Mouse (Mus musculus) heart, embryonic 13.5 days (tissue): ENCODE data around the gene 4930415O20Rik. TPM values are rescaled to one million over a fixed set of nuclear protein-coding genes. Genes with fewer than 3 reads are reported as not detected.

Source experiments
- ATAC-seq: fragments of 200-750 bp; cut with Nextera tagmentation; 2 replicates; pipeline ENCODE4 v1.8.0; 2017; ENCODE audit warnings: moderate TSS enrichment; ENCODE audit not compliant: insufficient number of reproducible peaks, low FRiP score, low TSS enrichment; ENCODE audit errors: extremely low read depth
- H3K27ac ChIP-seq: fragments of 300-500 bp; sonication (generic); replicated peaks from 2 replicates; pipeline ENCODE4 v1.5.1; 2015; ENCODE audit warnings: moderate library complexity, mild to moderate bottlenecking, inconsistent platforms
- H3K27me3 ChIP-seq: fragments of 300-500 bp; sonication (generic); replicated peaks from 2 replicates; pipeline ENCODE4 v1.6.1; 2015; ENCODE audit warnings: mild to moderate bottlenecking, inconsistent platforms
- H3K36me3 ChIP-seq: fragments of 300-500 bp; sonication (generic); 2 replicates; pipeline ENCODE4 v1.6.1; 2015; ENCODE audit warnings: mild to moderate bottlenecking, inconsistent platforms
- H3K4me1 ChIP-seq: fragments of 300-500 bp; sonication (generic); 2 replicates; pipeline ENCODE4 v1.6.1; 2015; ENCODE audit warnings: inconsistent platforms
- H3K4me2 ChIP-seq: fragments of 300-500 bp; sonication (generic); 2 replicates; pipeline ENCODE4 v1.6.1; 2015; ENCODE audit warnings: inconsistent platforms, mild to moderate bottlenecking, moderate library complexity
- H3K4me3 ChIP-seq: fragments of 300-500 bp; sonication (generic); 2 replicates; pipeline ENCODE4 v1.5.1; 2015; ENCODE audit warnings: moderate library complexity, mild to moderate bottlenecking, inconsistent platforms
- H3K9ac ChIP-seq: fragments of 300-500 bp; sonication (generic); 2 replicates; pipeline ENCODE4 v1.6.1; 2015; ENCODE audit warnings: inconsistent platforms, mild to moderate bottlenecking, moderate library complexity
- H3K9me3 ChIP-seq: fragments of 300-500 bp; sonication (generic); 2 replicates; pipeline ENCODE4 v1.6.1; 2016; ENCODE audit warnings: inconsistent platforms
- WGBS: fragments of 180-500 bp; shearing (Covaris S2); methylation state at CpG from one replicate; pipeline ENCODE4 v1.1.7; 2015; ENCODE audit warnings: mixed read lengths; 5-methylcytosine and 5-hydroxymethylcytosine counted together
- polyA plus RNA-seq: library from polyadenylated mRNA; unstranded; fragments of >200 nt; fragmentation: Nextera tagmentation; extraction: Ambion mirVana; gene quantifications from 2 replicates; pipeline ENCODE4 v1.2.1, GENCODE M21; 2015

The 4930415O20Rik gene
- polyA plus RNA-seq, 1 experiment from 2014 or later = 0.48 TPM

DNA sequence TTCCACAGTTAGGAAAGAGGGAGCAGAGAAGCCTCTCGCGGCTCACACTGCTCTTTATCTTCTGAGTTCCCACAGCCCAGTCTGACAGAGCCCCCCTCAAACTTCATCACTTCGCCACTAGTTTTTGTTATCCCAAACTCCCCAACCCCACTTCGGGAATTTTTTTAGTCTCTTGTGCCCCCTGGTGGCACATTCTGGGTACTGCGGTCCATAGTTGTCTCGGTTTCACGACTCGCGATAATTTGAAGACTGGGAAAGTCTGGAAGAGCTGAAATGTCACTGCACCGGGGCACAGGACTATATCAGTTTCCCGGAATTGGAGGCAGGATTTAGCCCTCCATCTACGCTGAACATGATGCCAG lies 46.4 kb downstream of the 4930415O20Rik start:
- H3K27me3 ChIP-seq = peaks cover 12% of the 10 kb centered on the region; the same call in 1 of the 2 replicates
- H3K9ac ChIP-seq = peak overlapping the region; percentile 73
- no peaks in the 10 kb centered on the region for H3K36me3 ChIP-seq
- H3K9me3 ChIP-seq = no peaks in the 10 kb centered on the region
- H3K4me2 ChIP-seq = peak overlapping the region; percentile 57
- under 1% methylated on average over 12 of the region's 12 CpGs for WGBS
- H3K4me1 ChIP-seq = peaks cover 34% of the 10 kb centered on the region
- 0 out of 2 replicates have a peak overlapping the region, but pooled peaks have one; percentile 78 for H3K27ac ChIP-seq
- ATAC-seq = no peak
- H3K4me3 ChIP-seq = peak overlapping the region; percentile 26; the same call in 1 of the 2 replicates

DNA sequence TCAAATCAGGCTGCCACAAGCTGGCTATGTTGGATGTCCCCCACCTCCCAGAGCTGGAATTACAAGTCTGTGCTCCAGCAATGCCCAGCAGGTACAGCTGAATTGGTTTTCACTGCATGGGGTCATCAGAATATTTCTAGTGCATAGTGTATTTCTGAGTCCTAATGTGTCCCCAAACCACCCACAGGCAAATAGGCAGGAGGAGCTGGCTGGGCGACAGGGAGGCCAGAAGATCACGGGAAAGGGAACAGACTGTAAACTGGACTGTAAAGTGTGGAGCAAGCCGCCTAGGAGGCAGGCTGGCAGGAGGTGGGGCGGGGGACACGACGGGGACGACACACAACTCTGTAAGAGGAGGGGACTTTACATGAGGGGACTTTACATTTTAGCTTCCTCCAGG lies 51.4 kb downstream of the 4930415O20Rik start:
- no peak overlapping the region for H3K27ac ChIP-seq
- 0 out of 2 replicates have a peak, but pooled peaks cover 4% of the 10 kb centered on the region for H3K9me3 ChIP-seq
- no peak overlapping the region for H3K4me3 ChIP-seq
- peaks cover 15% of the 10 kb centered on the region for H3K4me1 ChIP-seq
- H3K4me2 ChIP-seq = no peak overlapping the region
- H3K27me3 ChIP-seq = peaks cover 22% of the 10 kb centered on the region
- 10% methylated on average over 7 of the region's 7 CpGs for WGBS
- ATAC-seq = no peak
- H3K9ac ChIP-seq = no peak overlapping the region
- no peaks in the 10 kb centered on the region for H3K36me3 ChIP-seq

DNA sequence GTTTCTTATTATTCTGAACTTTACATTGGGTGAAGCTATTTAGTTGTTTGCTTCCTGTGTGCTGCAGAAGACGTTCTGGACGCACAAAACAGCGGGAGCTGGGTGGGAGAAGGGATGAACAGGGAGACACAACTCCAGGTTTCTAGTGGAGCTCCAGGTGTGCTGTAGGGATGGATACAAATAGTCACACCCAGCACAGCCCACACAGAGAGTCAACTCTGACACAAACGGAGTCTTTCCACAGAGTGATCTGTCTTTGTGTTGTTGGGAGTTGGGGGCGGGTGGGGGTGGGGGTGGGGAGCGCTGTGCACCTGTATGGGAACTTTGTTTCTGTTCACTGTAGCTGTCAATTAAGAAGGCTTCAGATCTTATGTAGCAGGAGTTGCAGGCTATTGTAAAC lies 51.9 kb downstream of the 4930415O20Rik start:
- Histone ChIP-seq H3K27ac (no peak overlapping the region), H3K9ac (no peak overlapping the region), H3K4me2 (no peak overlapping the region), H3K9me3 (0 out of 2 replicates have a peak, but pooled peaks cover 4% of the 10 kb centered on the region), H3K27me3 (peaks cover 26% of the 10 kb centered on the region), H3K4me3 (no peak overlapping the region), H3K36me3 (no peaks in the 10 kb centered on the region), H3K4me1 (peaks cover 12% of the 10 kb centered on the region)
- no peak for ATAC-seq
- WGBS = 33% methylated on average over 6 of the region's 6 CpGs

- Histone ChIP-seq H3K4me3 (no peak overlapping the region), H3K9me3 (0 out of 2 replicates have a peak, but pooled peaks cover 4% of the 10 kb centered on the region), H3K27ac (no peak overlapping the region), H3K4me2 (no peak overlapping the region), H3K4me1 (peaks cover 15% of the 10 kb centered on the region), H3K27me3 (peaks cover 33% of the 10 kb centered on the region), H3K9ac (no peak overlapping the region), H3K36me3 (no peaks in the 10 kb centered on the region)
- ATAC-seq = no peak
- WGBS = 40% methylated on average over 5 of the region's 5 CpGs
Observed at GRCm38 (mm10) chr15:98623361-98623821, 52.6 kb downstream of the 4930415O20Rik start.

- no peak for ATAC-seq
- H3K27ac ChIP-seq = 0 out of 2 replicates have a peak overlapping the region, but pooled peaks have one; percentile 20
- H3K9me3 ChIP-seq = 0 out of 2 replicates have a peak, but pooled peaks cover 4% of the 10 kb centered on the region
- H3K27me3 ChIP-seq = peaks cover 54% of the 10 kb centered on the region
- no peak overlapping the region for H3K4me3 ChIP-seq
- 0 out of 2 replicates have a peak overlapping the region, but pooled peaks have one; percentile 16 for H3K4me2 ChIP-seq
- no peaks in the 10 kb centered on the region for H3K36me3 ChIP-seq
- 23% methylated on average over 8 of the region's 8 CpGs for WGBS
- no peak overlapping the region for H3K9ac ChIP-seq
- H3K4me1 ChIP-seq = peaks cover 37% of the 10 kb centered on the region
Observed at GRCm38 (mm10) chr15:98626078-98626477, 55.3 kb downstream of the 4930415O20Rik start.

GRCm38 (mm10) chr15:98626487-98627212 lies 55.8 kb downstream of the 4930415O20Rik start:
- no peak for ATAC-seq
- 0 out of 2 replicates have a peak overlapping the region, but pooled peaks have one; percentile 16 for H3K4me2 ChIP-seq
- H3K4me1 ChIP-seq = peaks cover 42% of the 10 kb centered on the region
- WGBS = 69% methylated on average over 7 of the region's 7 CpGs
- no peak overlapping the region for H3K9ac ChIP-seq
- peaks cover 56% of the 10 kb centered on the region for H3K27me3 ChIP-seq
- no peak overlapping the region for H3K27ac ChIP-seq
- 0 out of 2 replicates have a peak, but pooled peaks cover 4% of the 10 kb centered on the region for H3K9me3 ChIP-seq
- no peak overlapping the region for H3K4me3 ChIP-seq
- no peaks in the 10 kb centered on the region for H3K36me3 ChIP-seq

DNA sequence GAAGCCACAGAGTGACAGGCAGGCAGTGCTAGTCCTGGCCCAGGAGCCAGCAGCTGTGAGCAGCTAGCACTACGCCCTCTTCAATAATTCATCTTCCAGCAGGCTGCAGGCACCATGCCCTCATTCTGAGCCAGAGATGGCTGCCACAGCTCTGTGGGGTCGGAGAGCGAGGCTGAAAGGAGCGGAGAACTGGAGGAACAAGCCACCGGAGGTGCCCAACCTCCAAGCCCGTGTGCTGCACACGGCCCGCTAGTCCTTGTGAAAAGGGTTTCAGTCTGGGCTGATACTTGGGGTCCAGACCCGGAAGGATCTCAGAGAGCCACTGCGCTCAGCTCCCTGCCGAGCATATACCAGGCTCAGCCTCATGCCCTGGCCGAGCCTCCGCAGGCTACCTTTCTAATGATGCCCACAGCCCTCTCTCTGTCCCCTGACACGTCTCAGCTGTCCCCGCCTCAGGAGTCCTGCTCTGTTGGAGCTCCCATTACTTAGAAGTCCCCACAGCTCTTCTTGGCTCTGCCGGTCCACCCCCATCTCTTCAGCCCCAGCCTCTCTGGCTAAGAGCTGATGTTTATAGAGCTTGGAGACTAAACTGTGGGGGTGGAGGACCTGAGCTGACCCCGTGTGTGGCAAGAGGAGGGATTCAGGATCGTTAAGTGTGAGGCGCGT lies 57.9 kb downstream of the 4930415O20Rik start:
- no peak for ATAC-seq
- H3K36me3 ChIP-seq = no peaks in the 10 kb centered on the region
- peak overlapping the region; percentile 62 for H3K4me2 ChIP-seq
- peak overlapping the region; percentile 24; the same call in 1 of the 2 replicates for H3K27ac ChIP-seq
- peak overlapping the region; percentile 67 for H3K9ac ChIP-seq
- H3K4me3 ChIP-seq = peak overlapping the region; percentile 32
- 0 out of 2 replicates have a peak, but pooled peaks cover 3% of the 10 kb centered on the region for H3K9me3 ChIP-seq
- H3K4me1 ChIP-seq = peaks cover 61% of the 10 kb centered on the region
- peaks cover 64% of the 10 kb centered on the region for H3K27me3 ChIP-seq
- WGBS = 13% methylated on average over 20 of the region's 20 CpGs

GRCm38 (mm10) chr15:98629464-98629863 lies 58.7 kb downstream of the 4930415O20Rik start:
- no peaks in the 10 kb centered on the region for H3K36me3 ChIP-seq
- 0 out of 2 replicates have a peak overlapping the region, but pooled peaks have one; percentile 24 for H3K27ac ChIP-seq
- WGBS = 29% methylated on average over 6 of the region's 6 CpGs
- H3K9ac ChIP-seq = peak overlapping the region; percentile 67
- H3K4me3 ChIP-seq = no peak overlapping the region
- peaks cover 71% of the 10 kb centered on the region for H3K27me3 ChIP-seq
- H3K4me1 ChIP-seq = peaks cover 68% of the 10 kb centered on the region
- ATAC-seq = no peak
- peak overlapping the region; percentile 62 for H3K4me2 ChIP-seq
- H3K9me3 ChIP-seq = no peaks in the 10 kb centered on the region

GRCm38 (mm10) chr15:98630540-98630939 lies 59.7 kb downstream of the 4930415O20Rik start, which contains the start of gene Cacnb3:
Cacnb3 (plus strand) TSS chr15:98630840.
- no peak within 1 kb of the TSS for H3K27ac ChIP-seq
- no peak for ATAC-seq
- peak within 1 kb of the TSS; percentile 93 for H3K4me2 ChIP-seq
- peaks cover 74% of the 10 kb centered on the region for H3K4me1 ChIP-seq
- peak within 1 kb of the TSS; percentile 80 for H3K9ac ChIP-seq
- WGBS = 49% methylated on average over 3 of the region's 4 CpGs
- H3K27me3 ChIP-seq = peaks cover 78% of the 10 kb centered on the region
- H3K4me3 ChIP-seq = peak within 1 kb of the TSS; percentile 77
- no peaks in the 10 kb centered on the region for H3K36me3 ChIP-seq
- H3K9me3 ChIP-seq = no peaks in the 10 kb centered on the region

DNA sequence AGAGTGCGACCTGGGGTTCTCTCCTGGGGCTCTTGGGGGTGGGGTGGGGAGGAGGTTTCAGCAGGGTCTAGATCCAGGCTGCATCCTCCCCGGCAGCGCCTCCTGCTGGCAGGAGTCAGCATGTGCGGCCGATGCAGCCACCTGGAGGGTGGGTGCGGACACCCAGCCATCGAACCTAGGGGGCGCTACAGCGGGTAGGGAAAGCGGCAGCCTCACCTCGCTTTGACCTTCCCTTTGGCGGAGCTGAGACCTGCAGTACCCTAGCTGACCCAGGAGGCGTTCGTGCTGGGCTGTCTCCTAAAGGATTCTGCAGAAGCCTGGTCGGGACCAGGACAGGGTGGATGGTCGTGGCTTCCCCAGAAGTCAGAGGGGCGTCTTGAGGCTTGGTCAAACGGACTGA lies 60.7 kb downstream of the 4930415O20Rik start:
- peaks cover 74% of the 10 kb centered on the region for H3K4me1 ChIP-seq
- H3K9ac ChIP-seq = peak overlapping the region; percentile 80
- H3K27me3 ChIP-seq = peaks cover 87% of the 10 kb centered on the region
- H3K27ac ChIP-seq = no peak overlapping the region
- no peak; the same call in 1 of the 2 replicates for ATAC-seq
- peak overlapping the region; percentile 77 for H3K4me3 ChIP-seq
- WGBS = under 1% methylated on average over 18 of the region's 18 CpGs
- no peaks in the 10 kb centered on the region for H3K9me3 ChIP-seq
- H3K4me2 ChIP-seq = peak overlapping the region; percentile 93
- H3K36me3 ChIP-seq = no peaks in the 10 kb centered on the region

GRCm38 (mm10) chr15:98632107-98632744 lies 61.4 kb downstream of the 4930415O20Rik start:
- no peaks in the 10 kb centered on the region for H3K36me3 ChIP-seq
- peaks cover 94% of the 10 kb centered on the region for H3K27me3 ChIP-seq
- H3K27ac ChIP-seq = no peak overlapping the region
- no peaks in the 10 kb centered on the region for H3K9me3 ChIP-seq
- peak overlapping the region; percentile 80 for H3K9ac ChIP-seq
- WGBS = 1% methylated on average over 25 of the region's 25 CpGs
- no peak for ATAC-seq
- peak overlapping the region; percentile 77 for H3K4me3 ChIP-seq
- peak overlapping the region; percentile 93 for H3K4me2 ChIP-seq
- peaks cover 75% of the 10 kb centered on the region for H3K4me1 ChIP-seq
